2 mouse cellular contexts compared by ENCODE assay signal in genomic region chr14:50865005-50865404, GRCm38 (mm10). TPM values are rescaled to one million over a fixed set of nuclear protein-coding genes. Genes with fewer than 3 reads are reported as not detected.
"Had no signal": no experiment of that assay in that cellular context is flagged by ENCODE, and none has a peak within 500 bp of the region (broad histone marks: within the 10 kb centered on the region; RNA-seq: fewer than 3 reads in every experiment).

No protein-coding gene starts in this region.

RNA-seq across cellular contexts. Expression of gene Klhl33, which starts 32.3 kb away (rescaled TPM):
- total RNA-seq: megakaryocyte-erythroid progenitor cell, adult 5-6 weeks; neutrophil, adult 5-6 weeks had no signal

RNA-seq across cellular contexts. Expression of gene Ccnb1ip1, which starts 57.5 kb away (rescaled TPM):
- total RNA-seq: megakaryocyte-erythroid progenitor cell, adult 5-6 weeks; neutrophil, adult 5-6 weeks had no signal
